Mouse (Mus musculus) kidney, postnatal 0 days (tissue): ENCODE measurements around the gene Nlgn2. TPM values are rescaled to one million over a fixed set of nuclear protein-coding genes. Genes with fewer than 3 reads are reported as not detected.

Experiments used
- ATAC-seq: fragments of 200-750 bp; cut with Nextera tagmentation; replicated peaks from 2 replicates; pipeline ENCODE4 v1.8.0; 2017; ENCODE audit warnings: low read depth, moderate number of reproducible peaks, moderate TSS enrichment, moderate library complexity; ENCODE audit not compliant: low FRiP score
- DNase-seq: peaks from one replicate; pipeline ENCODE4 v3.0.0-alpha.2; 2016; ENCODE audit warnings: low spot score
- H3K27ac ChIP-seq: fragments of 300-500 bp; sonication (generic); 2 replicates; pipeline ENCODE4 v1.5.1; 2014; ENCODE audit warnings: mild to moderate bottlenecking
- H3K27me3 ChIP-seq: fragments of 300-500 bp; sonication (generic); 2 replicates; pipeline ENCODE4 v1.6.1; 2014; ENCODE audit warnings: low read length, mixed read lengths; ENCODE audit not compliant: insufficient read depth
- H3K36me3 ChIP-seq: fragments of 300-500 bp; sonication (generic); 2 replicates; pipeline ENCODE4 v1.6.1; 2014; ENCODE audit warnings: low read length, mixed read lengths; ENCODE audit not compliant: insufficient read depth
- H3K4me1 ChIP-seq: fragments of 300-500 bp; sonication (generic); replicated peaks from 2 replicates; pipeline ENCODE4 v1.6.1; 2014; ENCODE audit warnings: antibody characterized with exemption, low read length, mixed read lengths; ENCODE audit not compliant: insufficient read depth
- H3K4me2 ChIP-seq: fragments of 300-500 bp; sonication (generic); 2 replicates; pipeline ENCODE4 v1.6.1; 2014; ENCODE audit warnings: mild to moderate bottlenecking, low read length, moderate library complexity, mixed read lengths
- H3K4me3 ChIP-seq: fragments of 300-500 bp; sonication (generic); replicated peaks from 2 replicates; pipeline ENCODE4 v1.5.1; 2014; ENCODE audit warnings: low read depth, low read length
- H3K9ac ChIP-seq: fragments of 300-500 bp; sonication (generic); 2 replicates; pipeline ENCODE4 v1.6.1; 2014; ENCODE audit warnings: low read depth, low read length
- H3K9me3 ChIP-seq: fragments of 300-500 bp; sonication (generic); replicated peaks from 2 replicates; pipeline ENCODE4 v1.6.1; 2016; ENCODE audit warnings: low read length, inconsistent platforms, mixed read lengths
- CTCF ChIP-seq: IDR thresholded peaks from 2 replicates; pipeline ENCODE4 v1.5.1; 2016; ENCODE audit warnings: antibody characterized with exemption, low read depth, mild to moderate bottlenecking, moderate library complexity
- WGBS: fragments of 180-500 bp; shearing (Covaris S2); extraction: QIAGEN DNeasy Blood & Tissue Kit; methylation state at CpG from one replicate; pipeline ENCODE4 v1.1.7; 2014; 5-methylcytosine and 5-hydroxymethylcytosine counted together
- polyA plus RNA-seq: library from polyadenylated mRNA; unstranded; fragments of >200 nt; fragmentation: Nextera tagmentation; extraction: Ambion mirVana; gene quantifications from 2 replicates; pipeline ENCODE4 v1.2.1, GENCODE M21; 2015

The Nlgn2 gene
- polyA plus RNA-seq, 1 experiment from 2014 or later, result 4.1 TPM

GRCm38 (mm10) chr11:69846738-69847688 lies 9.4 kb upstream of the Nlgn2 start:
- peak overlapping the region; percentile 83 for H3K9ac ChIP-seq
- H3K27me3 ChIP-seq, result no peaks in the 10 kb centered on the region
- TF ChIP-seq CTCF, result no peak
- ATAC-seq (peak; percentile 27), DNase-seq (peak; percentile 46)
- peak overlapping the region; percentile 75 for H3K4me2 ChIP-seq
- H3K27ac ChIP-seq, result peak overlapping the region; percentile 96
- peaks cover 28% of the 10 kb centered on the region for H3K36me3 ChIP-seq
- 8% methylated on average over 37 of the region's 37 CpGs for WGBS
- H3K4me3 ChIP-seq, result peak overlapping the region; percentile 75
- no peaks in the 10 kb centered on the region for H3K9me3 ChIP-seq
- H3K4me1 ChIP-seq, result peaks cover 9% of the 10 kb centered on the region; the same call in 1 of the 2 replicates

DNA sequence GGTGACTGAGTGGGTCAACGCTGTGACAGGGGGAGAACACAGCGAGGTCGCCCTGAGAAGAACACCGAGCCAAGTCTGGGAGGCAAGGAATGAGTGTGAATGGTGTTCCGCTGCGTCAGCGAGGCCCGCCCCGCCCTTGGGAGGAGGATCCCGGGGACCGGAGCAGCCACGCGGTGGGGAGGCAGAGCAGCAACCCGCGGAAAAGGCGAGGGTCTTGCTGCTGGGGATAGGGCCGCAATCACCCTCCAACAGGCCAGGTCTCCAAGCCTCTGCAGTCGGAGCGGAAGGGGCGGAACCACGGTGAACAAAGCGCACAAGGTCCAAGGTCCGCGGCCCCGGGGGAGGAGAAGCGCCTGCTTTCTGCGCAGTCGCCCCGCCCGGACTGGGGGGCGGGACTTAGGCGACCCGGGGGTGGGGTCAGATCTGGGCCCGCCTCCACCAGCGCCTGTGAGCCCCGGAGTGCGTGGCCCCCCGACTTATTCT lies 8.7 kb upstream of the Nlgn2 start, which contains the start of gene Plscr3:
TSS of gene Plscr3 (plus strand) at position 179 of the 483 bp plus-strand sequence.
- peak; percentile 97 for DNase-seq
- Histone ChIP-seq H3K27me3 (no peaks in the 10 kb centered on the region), H3K36me3 (peaks cover 20% of the 10 kb centered on the region), H3K4me1 (peaks cover 9% of the 10 kb centered on the region; the same call in 1 of the 2 replicates), H3K4me2 (peak within 1 kb of the TSS; percentile 75), H3K9me3 (no peaks in the 10 kb centered on the region), H3K4me3 (peak within 1 kb of the TSS; percentile 75), H3K9ac (peak within 1 kb of the TSS; percentile 83), H3K27ac (peak within 1 kb of the TSS; percentile 96)
- ATAC-seq, result peak; percentile 91
- WGBS, result 0% methylated on average over 37 of the region's 38 CpGs
- no peak for TF ChIP-seq CTCF

DNA sequence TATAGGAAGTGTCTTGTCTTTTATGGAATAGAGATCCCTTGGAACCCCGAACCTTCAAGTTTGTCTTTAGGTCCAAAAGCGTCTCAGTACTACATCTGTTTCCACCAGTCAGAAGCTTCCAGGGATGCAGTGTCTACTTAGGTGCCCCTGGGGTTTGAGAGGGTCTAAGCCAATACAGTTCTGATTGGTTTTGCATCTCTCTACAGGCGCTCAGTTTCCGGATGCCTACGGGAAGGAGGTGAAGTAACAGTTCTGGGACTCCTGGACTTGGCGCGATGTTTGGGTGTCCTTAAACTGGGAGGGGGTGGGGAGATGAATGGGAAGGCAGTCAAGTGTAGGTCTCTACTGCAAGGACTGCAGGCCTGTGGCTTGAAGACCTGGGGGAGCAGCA lies 1.1 kb upstream of the Nlgn2 start:
- TF ChIP-seq CTCF, result no peak
- WGBS, result 3% methylated on average over 7 of the region's 7 CpGs
- peaks cover 26% of the 10 kb centered on the region for H3K4me1 ChIP-seq
- H3K4me3 ChIP-seq, result peak overlapping the region; percentile 59
- ATAC-seq (no peak), DNase-seq (peak; percentile 54)
- H3K27ac ChIP-seq, result peak overlapping the region; percentile 93
- H3K9ac ChIP-seq, result peak overlapping the region; percentile 75
- no peaks in the 10 kb centered on the region for H3K36me3 ChIP-seq
- H3K27me3 ChIP-seq, result no peaks in the 10 kb centered on the region
- no peaks in the 10 kb centered on the region for H3K9me3 ChIP-seq
- peak overlapping the region; percentile 97 for H3K4me2 ChIP-seq

DNA sequence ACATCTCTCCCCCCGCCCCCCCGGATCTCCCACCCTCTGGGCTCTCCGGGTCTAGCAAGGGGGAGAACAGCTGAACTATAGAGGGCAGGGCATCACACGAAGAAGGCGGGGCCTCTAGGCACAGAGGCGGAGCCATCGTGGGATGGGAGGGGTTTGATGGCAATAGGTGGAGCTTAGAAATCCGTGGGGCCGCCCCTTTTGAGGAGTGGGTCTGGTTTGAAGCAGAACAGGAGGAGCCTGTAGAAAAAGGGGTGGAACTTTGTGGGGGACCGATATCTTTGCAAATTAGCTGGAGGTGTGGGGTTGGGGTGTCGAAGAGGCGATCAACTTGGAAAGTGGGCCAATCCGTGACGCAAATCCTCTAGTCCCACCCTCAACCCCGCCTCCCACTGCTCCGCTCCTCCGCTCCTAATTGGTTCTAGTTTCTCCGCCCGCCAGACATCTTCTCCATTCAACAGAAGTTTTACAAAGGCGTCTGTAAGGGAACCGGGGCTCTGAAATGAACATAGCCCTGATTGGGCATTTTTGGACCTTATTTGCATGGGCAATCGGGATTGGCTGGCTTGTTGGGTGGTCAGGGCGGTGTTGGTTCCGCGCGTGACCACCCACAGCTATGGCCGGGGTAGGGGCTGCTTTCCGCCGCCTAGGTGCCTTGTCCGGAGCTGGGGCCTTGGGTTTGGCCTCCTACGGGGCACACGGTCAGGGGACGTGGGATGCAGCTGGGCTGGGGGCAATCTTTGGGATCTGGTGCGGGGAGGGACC lies 549 bp upstream of the Nlgn2 start, which contains the start of gene Tmem256:
TSS of gene Tmem256 (plus strand) at position 563 of the 762 bp plus-strand sequence.
- Histone ChIP-seq H3K9ac (peak within 1 kb of the TSS; percentile 75), H3K9me3 (no peaks in the 10 kb centered on the region), H3K36me3 (no peaks in the 10 kb centered on the region), H3K27me3 (no peaks in the 10 kb centered on the region), H3K27ac (peak within 1 kb of the TSS; percentile 93), H3K4me2 (peak within 1 kb of the TSS; percentile 97), H3K4me1 (peaks cover 27% of the 10 kb centered on the region), H3K4me3 (peak within 1 kb of the TSS; percentile 59)
- DNase-seq (peak; percentile 100), ATAC-seq (peak; percentile 92)
- TF ChIP-seq CTCF, result no peak
- under 1% methylated on average over 34 of the region's 34 CpGs for WGBS

- WGBS, result under 1% methylated on average over 49 of the region's 52 CpGs
- TF ChIP-seq CTCF, result no peak
- peak; percentile 50 for DNase-seq
- H3K27me3 ChIP-seq, result no peaks in the 10 kb centered on the region
- peak overlapping the region; percentile 97 for H3K4me2 ChIP-seq
- ATAC-seq, result no peak
- peak overlapping the region; percentile 75 for H3K9ac ChIP-seq
- peak overlapping the region; percentile 59 for H3K4me3 ChIP-seq
- peaks cover 27% of the 10 kb centered on the region for H3K4me1 ChIP-seq
- no peaks in the 10 kb centered on the region for H3K36me3 ChIP-seq
- peak overlapping the region; percentile 93 for H3K27ac ChIP-seq
- H3K9me3 ChIP-seq, result no peaks in the 10 kb centered on the region
Measured at GRCm38 (mm10) chr11:69836703-69837576, 644 bp downstream of the Nlgn2 start.
